Mouse (Mus musculus) myocyte (in vitro differentiated cells): ENCODE measurements around the gene Ier5l. TPM values are rescaled to one million over a fixed set of nuclear protein-coding genes. Genes with fewer than 3 reads are reported as not detected.

Source experiments
- H3K27me3 ChIP-seq: one replicate; pipeline ENCODE4 v1.6.1; 2011; ENCODE audit not compliant: control insufficient read depth, insufficient read depth, insufficient read length
- H3K36me3 ChIP-seq: one replicate; pipeline ENCODE4 v1.6.1; 2011; ENCODE audit not compliant: control insufficient read depth, insufficient read depth
- H3K4me2 ChIP-seq: one replicate; pipeline ENCODE4 v1.6.1; 2011; ENCODE audit warnings: low read depth, control low read depth
- H3K4me3 ChIP-seq: one replicate; pipeline ENCODE4 v1.5.1; 2011; ENCODE audit warnings: mild to moderate bottlenecking, control low read depth, moderate library complexity
- H3K79me2 ChIP-seq: one replicate; pipeline ENCODE4 v1.6.1; 2011; ENCODE audit not compliant: control insufficient read depth, insufficient read depth
- H3ac ChIP-seq: one replicate; pipeline ENCODE4 v1.6.1; 2011; ENCODE audit not compliant: control insufficient read depth, insufficient read length
- CEBPB ChIP-seq: IDR thresholded peaks from 2 replicates; pipeline ENCODE4 v1.6.1; 2011; ENCODE audit warnings: mild to moderate bottlenecking, moderate library complexity; ENCODE audit not compliant: poor library complexity, insufficient read depth, severe bottlenecking
- E2F4 ChIP-seq: IDR thresholded peaks from one replicate; pipeline ENCODE4 v1.6.1; 2011; ENCODE audit warnings: mild to moderate bottlenecking, control low read depth, moderate library complexity; ENCODE audit not compliant: insufficient read depth
- MAX ChIP-seq: IDR thresholded peaks from one replicate; pipeline ENCODE4 v1.6.1; 2011; ENCODE audit warnings: low read depth, mild to moderate bottlenecking, control low read depth
- MYOD1 ChIP-seq, 3 experiments: IDR thresholded peaks; one replicate each; pipeline ENCODE4 v1.6.1; 2011; ENCODE audit warnings: control low read depth in 2 of 3, low read depth in 2 of 3, mild to moderate bottlenecking in 2 of 3, moderate library complexity in 1 of 3; ENCODE audit not compliant: insufficient read length in 2 of 3, control insufficient read depth in 1 of 3
- MYOG ChIP-seq, 3 experiments: IDR thresholded peaks; one replicate each; pipeline ENCODE4 v1.6.1; 2011; ENCODE audit warnings: control low read depth in 2 of 3, low read depth in 2 of 3, mild to moderate bottlenecking in 2 of 3; ENCODE audit not compliant: insufficient read length in 2 of 3, control insufficient read depth in 1 of 3, insufficient read depth in 1 of 3
- POLR2A ChIP-seq: IDR thresholded peaks from one replicate; pipeline ENCODE4 v1.6.1; 2011; ENCODE audit warnings: low read depth, mild to moderate bottlenecking, control low read depth, moderate library complexity; ENCODE audit not compliant: insufficient read length
- POLR2AphosphoS2 ChIP-seq: IDR thresholded peaks from one replicate; pipeline ENCODE4 v1.6.1; 2011; ENCODE audit warnings: low read depth, control low read depth; ENCODE audit not compliant: insufficient read length
- REST ChIP-seq: IDR thresholded peaks from one replicate; pipeline ENCODE4 v1.6.1; 2011; ENCODE audit warnings: mild to moderate bottlenecking, control low read depth, moderate library complexity; ENCODE audit not compliant: insufficient read depth, insufficient read length
- SRF ChIP-seq: IDR thresholded peaks from one replicate; pipeline ENCODE4 v1.6.1; 2011; ENCODE audit warnings: low read depth; ENCODE audit not compliant: control insufficient read depth, insufficient read length
- TCF12 ChIP-seq: IDR thresholded peaks from one replicate; pipeline ENCODE4 v1.6.1; 2011; ENCODE audit warnings: mild to moderate bottlenecking, control low read depth; ENCODE audit not compliant: poor library complexity, insufficient read depth, severe bottlenecking
- TCF3 ChIP-seq: IDR thresholded peaks from one replicate; pipeline ENCODE4 v1.6.1; 2011; ENCODE audit warnings: low read depth, control low read depth; ENCODE audit not compliant: insufficient read length
- USF1 ChIP-seq: IDR thresholded peaks from one replicate; pipeline ENCODE4 v1.6.1; 2011; ENCODE audit warnings: low read depth, mild to moderate bottlenecking, control low read depth, moderate library complexity
- polyA plus RNA-seq: library from polyadenylated mRNA; unstranded; fragments of >200 nt; fragmentation: generic; extraction: Trizol; gene quantifications from one replicate; pipeline ENCODE4 v1.2.1, GENCODE M21; 2012; ENCODE audit warnings: missing spikeins

The Ier5l gene
- 20.5 TPM for polyA plus RNA-seq

DNA sequence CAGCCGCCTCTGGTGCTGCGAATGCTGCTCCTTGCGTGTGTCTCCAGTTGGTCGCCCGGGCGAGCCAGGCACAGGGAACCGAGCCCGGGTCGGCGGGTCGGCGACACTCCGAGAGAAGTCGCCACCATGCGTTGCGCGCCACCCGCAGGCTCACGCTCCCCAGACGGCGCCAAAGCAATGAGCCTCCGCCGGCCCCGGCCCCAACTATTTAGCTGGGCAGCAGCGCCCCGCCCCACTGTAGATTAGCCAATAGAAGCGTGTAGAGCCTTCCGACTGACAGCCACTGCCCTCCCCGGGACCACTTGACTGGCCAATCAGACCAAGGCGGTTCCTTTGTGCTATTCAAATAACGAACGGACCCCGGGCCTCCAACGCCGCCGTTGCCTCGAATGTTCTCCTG lies at the start of gene Ier5l:
Gene Ier5l (minus strand): TSS at position 181 of the 400 bp plus-strand sequence.
- H3K4me2 ChIP-seq: peak within 1 kb of the TSS; percentile 83
- peak within 1 kb of the TSS; percentile 95 for H3ac ChIP-seq
- no peaks in the 10 kb centered on the region for H3K27me3 ChIP-seq
- peak within 1 kb of the TSS; percentile 68 for H3K4me3 ChIP-seq
- TF ChIP-seq POLR2A (peak; percentile 99), USF1 (no peak), MYOG (IDR thresholded peaks at IDR 0.05; ENCODE audit: control insufficient read depth in 1 of 3, insufficient read depth in 1 of 3, insufficient read length in 2 of 3, low read depth in 2 of 3) (no peak), TCF3 (peak; percentile 26), TCF12 (no peak), REST (peak; percentile 69), POLR2AphosphoS2 (peak; percentile 100), MAX (no peak), MYOD1 (IDR thresholded peaks at IDR 0.05; ENCODE audit: control insufficient read depth in 1 of 3, insufficient read length in 2 of 3, low read depth in 2 of 3) (peak in 1 of 3 experiments; percentile 14), SRF (no peak), E2F4 (peak; percentile 92), CEBPB (no peak)
- no peaks in the 10 kb centered on the region for H3K79me2 ChIP-seq
- no peaks in the 10 kb centered on the region for H3K36me3 ChIP-seq

DNA sequence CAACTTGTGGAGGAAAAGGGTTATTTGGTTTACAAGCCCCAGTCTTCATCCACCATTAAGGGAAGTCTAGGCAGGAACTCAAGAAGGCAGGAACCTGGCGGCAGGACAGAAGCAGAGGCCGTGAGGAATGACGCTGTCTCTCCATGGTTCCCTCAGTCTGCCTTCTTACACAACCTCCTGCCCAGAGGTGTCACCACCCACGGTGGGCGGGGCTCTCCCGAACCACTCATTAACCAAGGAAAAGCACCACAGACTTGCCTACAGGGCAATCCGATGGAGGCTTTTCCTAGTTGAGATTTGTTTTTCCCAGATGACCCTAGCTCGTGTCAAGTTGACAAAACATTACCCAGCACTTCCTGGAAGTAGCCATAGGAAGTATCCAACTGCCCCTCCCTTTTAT lies 49.7 kb upstream of the Ier5l start:
- Histone ChIP-seq H3K4me2 (no peak overlapping the region), H3ac (no peak overlapping the region), H3K79me2 (no peaks in the 10 kb centered on the region), H3K27me3 (peaks cover 7% of the 10 kb centered on the region), H3K4me3 (no peak overlapping the region), H3K36me3 (no peaks in the 10 kb centered on the region)
- TF ChIP-seq USF1 (no peak), E2F4 (no peak), SRF (no peak)

DNA sequence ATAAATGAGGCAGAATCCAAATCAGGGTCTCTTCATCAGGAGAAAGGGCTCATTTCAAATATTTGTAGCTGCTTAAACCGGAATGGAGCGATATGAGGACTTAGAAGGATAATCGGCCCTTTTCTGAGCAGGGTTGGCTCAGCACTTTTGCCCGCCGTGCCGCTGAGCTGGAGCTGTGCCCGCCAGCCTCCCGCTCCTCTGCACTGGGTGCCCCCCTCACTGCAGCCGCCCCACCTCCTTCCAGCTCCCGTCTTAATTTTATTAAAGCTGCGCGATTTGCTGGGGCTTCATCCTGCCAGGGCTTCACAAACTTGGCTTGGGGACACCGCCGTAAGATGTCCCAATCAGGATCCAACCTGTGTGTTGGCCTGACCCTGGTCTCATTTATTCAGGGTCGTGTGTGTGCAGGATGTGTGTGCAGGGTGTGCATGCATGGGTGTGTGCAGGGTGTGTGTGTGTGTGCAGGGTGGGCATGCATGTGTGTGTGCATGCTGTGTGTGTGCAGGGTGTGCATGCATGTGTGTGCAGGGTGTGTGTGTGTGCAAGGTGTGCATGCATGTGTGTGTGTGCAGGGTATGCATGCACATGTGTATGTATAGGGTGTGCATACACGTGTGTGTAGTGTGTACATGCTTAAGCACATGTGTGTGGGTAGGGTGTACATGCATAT lies 36.8 kb upstream of the Ier5l start:
- Histone ChIP-seq H3K36me3 (no peaks in the 10 kb centered on the region), H3K4me2 (no peak overlapping the region), H3ac (peak overlapping the region; percentile 29), H3K79me2 (no peaks in the 10 kb centered on the region), H3K27me3 (peaks cover 11% of the 10 kb centered on the region), H3K4me3 (no peak overlapping the region)
- TF ChIP-seq MYOD1 (IDR thresholded peaks at IDR 0.05; ENCODE audit: control insufficient read depth in 1 of 3, insufficient read length in 2 of 3, low read depth in 2 of 3) (no peak), SRF (no peak), TCF12 (no peak), POLR2A (no peak), CEBPB (no peak), REST (no peak), TCF3 (no peak), E2F4 (no peak), USF1 (no peak), MAX (no peak), MYOG (IDR thresholded peaks at IDR 0.05; ENCODE audit: control insufficient read depth in 1 of 3, insufficient read depth in 1 of 3, insufficient read length in 2 of 3, low read depth in 2 of 3) (no peak), POLR2AphosphoS2 (no peak)

DNA sequence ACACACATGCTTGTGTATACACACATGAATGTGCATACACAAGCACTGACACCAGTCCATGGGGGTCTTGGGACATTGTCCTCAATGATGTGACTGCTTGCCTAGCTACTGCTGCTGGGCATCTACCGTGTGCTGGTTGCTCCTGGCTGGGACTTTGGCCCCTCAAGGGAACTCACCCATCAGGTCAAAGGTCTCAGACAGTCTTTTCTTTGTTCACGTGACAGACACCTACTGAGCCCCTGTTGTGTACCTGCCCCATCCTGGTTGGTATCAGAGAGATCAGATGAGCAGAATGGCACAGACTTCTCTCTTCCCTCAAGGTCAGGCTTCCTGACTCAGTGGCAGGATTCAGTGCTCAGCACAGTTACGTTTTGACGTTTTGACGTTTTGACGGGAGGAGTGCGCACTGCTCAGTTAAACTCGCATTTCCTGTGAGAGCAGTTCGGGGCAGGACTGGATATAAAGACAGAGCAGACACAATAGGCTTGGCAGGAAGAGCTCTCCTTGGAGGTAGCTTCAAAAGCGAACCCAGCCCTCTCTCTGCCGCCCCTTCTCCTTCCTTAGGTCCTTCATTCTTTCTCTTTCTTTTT lies 33.2 kb upstream of the Ier5l start:
- Histone ChIP-seq H3K4me3 (no peak overlapping the region), H3ac (no peak overlapping the region), H3K79me2 (no peaks in the 10 kb centered on the region), H3K36me3 (no peaks in the 10 kb centered on the region), H3K27me3 (peaks cover 6% of the 10 kb centered on the region), H3K4me2 (no peak overlapping the region)
- no peak for TF ChIP-seq TCF3
- no peak for TF ChIP-seq REST
- TF ChIP-seq POLR2AphosphoS2: no peak
- no peak for TF ChIP-seq SRF
- no peak for TF ChIP-seq E2F4
- no peak for TF ChIP-seq MYOG (IDR thresholded peaks at IDR 0.05; ENCODE audit: control insufficient read depth in 1 of 3, insufficient read depth in 1 of 3, insufficient read length in 2 of 3, low read depth in 2 of 3)
- TF ChIP-seq POLR2A: no peak
- TF ChIP-seq MYOD1 (IDR thresholded peaks at IDR 0.05; ENCODE audit: control insufficient read depth in 1 of 3, insufficient read length in 2 of 3, low read depth in 2 of 3): no peak
- no peak for TF ChIP-seq TCF12
- TF ChIP-seq CEBPB: no peak
- TF ChIP-seq MAX: no peak
- TF ChIP-seq USF1: no peak
